Mouse (Mus musculus): ENCODE measurements around the gene Gm20388. TPM values are rescaled to one million over a fixed set of nuclear protein-coding genes. Genes with fewer than 3 reads are reported as not detected.
A peak's percentile ranks its signal among the peaks of the same experiment; 100 is the strongest.

Gm20388 gene
- polyA plus RNA-seq, 1 experiment from 2014 or later = 12.4 TPM

- Histone ChIP-seq H3K27ac (ENCODE audit: low read depth, low read length) (no peak overlapping the region), H3K27me3 (replicated peaks; ENCODE audit: control insufficient read depth, insufficient read depth, low read length) (no peaks in the 10 kb centered on the region), H3K36me3 (ENCODE audit: control insufficient read depth, insufficient read depth, low read length) (no peaks in the 10 kb centered on the region), H3K9me3 (ENCODE audit: control insufficient read depth, low read length) (no peaks in the 10 kb centered on the region), H3K4me1 (ENCODE audit: control insufficient read depth, insufficient read depth, low read depth, low read length) (peaks cover 17% of the 10 kb centered on the region), H3K9ac (ENCODE audit: low read depth, low read length) (no peak overlapping the region), H3K4me2 (ENCODE audit: low read length) (no peak overlapping the region), H3K4me3 (ENCODE audit: low read length) (no peak overlapping the region)
- ATAC-seq = no peak
- 83% methylated on average over 5 of the region's 5 CpGs for WGBS
Observed at GRCm38 (mm10) chr8:120247618-120248017, 337.0 kb downstream of the Gm20388 start.

- no peak overlapping the region for H3K4me3 ChIP-seq (ENCODE audit: low read length)
- peaks cover 17% of the 10 kb centered on the region for H3K4me1 ChIP-seq (ENCODE audit: control insufficient read depth, insufficient read depth, low read depth, low read length)
- no peak overlapping the region for H3K9ac ChIP-seq (ENCODE audit: low read depth, low read length)
- H3K9me3 ChIP-seq (ENCODE audit: control insufficient read depth, low read length) = no peaks in the 10 kb centered on the region
- no peak for ATAC-seq
- H3K27ac ChIP-seq (ENCODE audit: low read depth, low read length) = no peak overlapping the region
- H3K36me3 ChIP-seq (ENCODE audit: control insufficient read depth, insufficient read depth, low read length) = no peaks in the 10 kb centered on the region
- WGBS = 80% methylated on average over 7 of the region's 7 CpGs
- H3K27me3 ChIP-seq (replicated peaks; ENCODE audit: control insufficient read depth, insufficient read depth, low read length) = no peaks in the 10 kb centered on the region
- no peak overlapping the region for H3K4me2 ChIP-seq (ENCODE audit: low read length)
Observed at GRCm38 (mm10) chr8:120248031-120248430, 337.4 kb downstream of the Gm20388 start.

- Histone ChIP-seq H3K27ac (ENCODE audit: low read depth, low read length) (no peak overlapping the region), H3K27me3 (replicated peaks; ENCODE audit: control insufficient read depth, insufficient read depth, low read length) (no peaks in the 10 kb centered on the region), H3K9me3 (ENCODE audit: control insufficient read depth, low read length) (no peaks in the 10 kb centered on the region), H3K36me3 (ENCODE audit: control insufficient read depth, insufficient read depth, low read length) (no peaks in the 10 kb centered on the region), H3K4me3 (ENCODE audit: low read length) (no peak overlapping the region), H3K4me2 (ENCODE audit: low read length) (no peak overlapping the region), H3K9ac (ENCODE audit: low read depth, low read length) (no peak overlapping the region), H3K4me1 (ENCODE audit: control insufficient read depth, insufficient read depth, low read depth, low read length) (peaks cover 17% of the 10 kb centered on the region)
- no peak for ATAC-seq
- 89% methylated on average over 4 of the region's 4 CpGs for WGBS
Observed at GRCm38 (mm10) chr8:120248451-120248850, 337.8 kb downstream of the Gm20388 start.

- Histone ChIP-seq H3K4me3 (ENCODE audit: low read length) (no peak overlapping the region), H3K4me1 (ENCODE audit: control insufficient read depth, insufficient read depth, low read depth, low read length) (peaks cover 19% of the 10 kb centered on the region), H3K9me3 (ENCODE audit: control insufficient read depth, low read length) (no peaks in the 10 kb centered on the region), H3K27me3 (replicated peaks; ENCODE audit: control insufficient read depth, insufficient read depth, low read length) (no peaks in the 10 kb centered on the region), H3K27ac (ENCODE audit: low read depth, low read length) (no peak overlapping the region), H3K36me3 (ENCODE audit: control insufficient read depth, insufficient read depth, low read length) (no peaks in the 10 kb centered on the region), H3K4me2 (ENCODE audit: low read length) (no peak overlapping the region), H3K9ac (ENCODE audit: low read depth, low read length) (peak overlapping the region; percentile 27; the same call in 1 of the 2 replicates)
- 74% methylated on average over 9 of the region's 9 CpGs for WGBS
- ATAC-seq = no peak
Observed at GRCm38 (mm10) chr8:120249800-120250336, 339.2 kb downstream of the Gm20388 start.

- Histone ChIP-seq H3K36me3 (ENCODE audit: control insufficient read depth, insufficient read depth, low read length) (no peaks in the 10 kb centered on the region), H3K4me2 (ENCODE audit: low read length) (peak overlapping the region; percentile 28), H3K27me3 (replicated peaks; ENCODE audit: control insufficient read depth, insufficient read depth, low read length) (no peaks in the 10 kb centered on the region), H3K27ac (ENCODE audit: low read depth, low read length) (peak overlapping the region; percentile 81), H3K9ac (ENCODE audit: low read depth, low read length) (peak overlapping the region; percentile 45; the same call in 1 of the 2 replicates), H3K9me3 (ENCODE audit: control insufficient read depth, low read length) (no peaks in the 10 kb centered on the region), H3K4me1 (ENCODE audit: control insufficient read depth, insufficient read depth, low read depth, low read length) (peaks cover 19% of the 10 kb centered on the region), H3K4me3 (ENCODE audit: low read length) (no peak overlapping the region)
- ATAC-seq = peak; percentile 74
- WGBS = 56% methylated on average over 16 of the region's 16 CpGs
Observed at GRCm38 (mm10) chr8:120250750-120251410, 340.2 kb downstream of the Gm20388 start.

- H3K4me2 ChIP-seq (ENCODE audit: low read length) = peak overlapping the region; percentile 28
- H3K9ac ChIP-seq (ENCODE audit: low read depth, low read length) = peak overlapping the region; percentile 45; the same call in 1 of the 2 replicates
- ATAC-seq = peak; percentile 44
Observed at GRCm38 (mm10) chr8:120251411-120252035, 340.9 kb downstream of the Gm20388 start.

GRCm38 (mm10) chr8:120253626-120254025, 343.0 kb downstream of the Gm20388 start:
- ATAC-seq = no peak
- H3K27me3 ChIP-seq (replicated peaks; ENCODE audit: control insufficient read depth, insufficient read depth, low read length) = no peaks in the 10 kb centered on the region
- 75% methylated on average over 8 of the region's 8 CpGs for WGBS
- H3K4me1 ChIP-seq (ENCODE audit: control insufficient read depth, insufficient read depth, low read depth, low read length) = peaks cover 27% of the 10 kb centered on the region
- no peaks in the 10 kb centered on the region for H3K36me3 ChIP-seq (ENCODE audit: control insufficient read depth, insufficient read depth, low read length)
- no peak overlapping the region for H3K4me2 ChIP-seq (ENCODE audit: low read length)
- no peak overlapping the region for H3K9ac ChIP-seq (ENCODE audit: low read depth, low read length)
- H3K4me3 ChIP-seq (ENCODE audit: low read length) = no peak overlapping the region
- H3K9me3 ChIP-seq (ENCODE audit: control insufficient read depth, low read length) = no peaks in the 10 kb centered on the region
- no peak overlapping the region for H3K27ac ChIP-seq (ENCODE audit: low read depth, low read length)

More at GRCm38 (mm10) chr8:120251411-120252035, 340.9 kb downstream of the Gm20388 start:
- H3K36me3 ChIP-seq (ENCODE audit: control insufficient read depth, insufficient read depth, low read length) = no peaks in the 10 kb centered on the region
- H3K27me3 ChIP-seq (replicated peaks; ENCODE audit: control insufficient read depth, insufficient read depth, low read length) = no peaks in the 10 kb centered on the region
- peaks cover 20% of the 10 kb centered on the region for H3K4me1 ChIP-seq (ENCODE audit: control insufficient read depth, insufficient read depth, low read depth, low read length)
- H3K4me3 ChIP-seq (ENCODE audit: low read length) = no peak overlapping the region
- peak overlapping the region; percentile 81 for H3K27ac ChIP-seq (ENCODE audit: low read depth, low read length)
- WGBS = 58% methylated on average over 9 of the region's 9 CpGs
- H3K9me3 ChIP-seq (ENCODE audit: control insufficient read depth, low read length) = no peaks in the 10 kb centered on the region

- H3K9me3 ChIP-seq (ENCODE audit: control insufficient read depth, low read length) = no peaks in the 10 kb centered on the region
- H3K4me1 ChIP-seq (ENCODE audit: control insufficient read depth, insufficient read depth, low read depth, low read length) = peaks cover 26% of the 10 kb centered on the region
- no peaks in the 10 kb centered on the region for H3K36me3 ChIP-seq (ENCODE audit: control insufficient read depth, insufficient read depth, low read length)
- ATAC-seq = no peak
- no peak overlapping the region for H3K4me2 ChIP-seq (ENCODE audit: low read length)
- H3K4me3 ChIP-seq (ENCODE audit: low read length) = no peak overlapping the region
- no peaks in the 10 kb centered on the region for H3K27me3 ChIP-seq (replicated peaks; ENCODE audit: control insufficient read depth, insufficient read depth, low read length)
- 84% methylated on average over 6 of the region's 6 CpGs for WGBS
- H3K9ac ChIP-seq (ENCODE audit: low read depth, low read length) = no peak overlapping the region
- no peak overlapping the region for H3K27ac ChIP-seq (ENCODE audit: low read depth, low read length)
Observed at GRCm38 (mm10) chr8:120255406-120255987, 344.9 kb downstream of the Gm20388 start.

- no peaks in the 10 kb centered on the region for H3K36me3 ChIP-seq (ENCODE audit: control insufficient read depth, insufficient read depth, low read length)
- no peaks in the 10 kb centered on the region for H3K27me3 ChIP-seq (replicated peaks; ENCODE audit: control insufficient read depth, insufficient read depth, low read length)
- H3K4me1 ChIP-seq (ENCODE audit: control insufficient read depth, insufficient read depth, low read depth, low read length) = peaks cover 23% of the 10 kb centered on the region
- H3K27ac ChIP-seq (ENCODE audit: low read depth, low read length) = no peak overlapping the region; the same call in 1 of the 2 replicates
- H3K9ac ChIP-seq (ENCODE audit: low read depth, low read length) = peak overlapping the region; percentile 19; the same call in 1 of the 2 replicates
- no peak overlapping the region for H3K4me3 ChIP-seq (ENCODE audit: low read length)
- ATAC-seq = peak; percentile 50; the same call in 1 of the 2 replicates
- 52% methylated on average over 6 of the region's 6 CpGs for WGBS
- H3K4me2 ChIP-seq (ENCODE audit: low read length) = no peak overlapping the region
- no peaks in the 10 kb centered on the region for H3K9me3 ChIP-seq (ENCODE audit: control insufficient read depth, low read length)
Observed at GRCm38 (mm10) chr8:120256958-120257357, 346.3 kb downstream of the Gm20388 start.
